In genomic region chr1:193330626-193331025, GRCm38 (mm10) we compare ENCODE assay signal across 14 mouse cellular contexts. TPM values are rescaled to one million over a fixed set of nuclear protein-coding genes. Genes with fewer than 3 reads are reported as not detected.
A peak's percentile ranks its signal among the peaks of the same experiment; 100 is the strongest.
DNase-seq lines count a peak whose midpoint lies in the region; ATAC-seq and TF ChIP-seq lines count a peak whose summit lies in the region.
"Had no signal": no experiment of that assay in that cellular context is flagged by ENCODE, and none has a peak within 500 bp of the region (broad histone marks: within the 10 kb centered on the region; RNA-seq: fewer than 3 reads in every experiment).

No protein-coding gene starts in this region.

- TF ChIP-seq EP300 in heart, postnatal 0 days (IDR thresholded peaks at IDR 0.05; ENCODE audit: low read depth), result no peak

- 0 out of 2 replicates have a peak overlapping the region, but pooled peaks have one; percentile 35 for H3K9ac ChIP-seq in forebrain, embryonic 13.5 days
- no peak overlapping the region for H3K9ac ChIP-seq in forebrain, embryonic 14.5 days (ENCODE audit: low read length)
- H3K9ac ChIP-seq in heart, postnatal 0 days (replicated peaks; ENCODE audit: low read depth, low read length), result no peak overlapping the region
- H3K9ac ChIP-seq in neural tube, embryonic 12.5 days, result no peak overlapping the region
- no peak overlapping the region for H3K9ac ChIP-seq in neural tube, embryonic 15.5 days (replicated peaks)
- H3K9ac ChIP-seq: embryonic facial prominence, embryonic 15.5 days; limb, embryonic 15.5 days; stomach, embryonic 15.5 days had no signal

- no peak for TF ChIP-seq CTCF in heart, postnatal 0 days (IDR thresholded peaks at IDR 0.05; ENCODE audit: low read depth)

- no peak overlapping the region for H3K4me2 ChIP-seq in forebrain, embryonic 13.5 days
- no peak overlapping the region for H3K4me2 ChIP-seq in forebrain, embryonic 14.5 days (ENCODE audit: low read length)
- no peak overlapping the region for H3K4me2 ChIP-seq in heart, postnatal 0 days (ENCODE audit: low read depth, low read length)
- no peak overlapping the region for H3K4me2 ChIP-seq in neural tube, embryonic 12.5 days (replicated peaks)
- no peak overlapping the region for H3K4me2 ChIP-seq in neural tube, embryonic 15.5 days
- H3K4me2 ChIP-seq: embryonic facial prominence, embryonic 15.5 days; limb, embryonic 15.5 days; stomach, embryonic 15.5 days had no signal

- H3K4me1 ChIP-seq in forebrain, embryonic 13.5 days, result peaks cover 24% of the 10 kb centered on the region
- peaks cover 10% of the 10 kb centered on the region; the same call in 1 of the 2 replicates for H3K4me1 ChIP-seq in forebrain, embryonic 14.5 days (ENCODE audit: control insufficient read depth, insufficient read depth, low read length)
- H3K4me1 ChIP-seq in heart, postnatal 0 days (ENCODE audit: control insufficient read depth, insufficient read depth), result peaks cover 49% of the 10 kb centered on the region
- peaks cover 11% of the 10 kb centered on the region; the same call in 1 of the 2 replicates for H3K4me1 ChIP-seq in neural tube, embryonic 12.5 days
- peaks cover 13% of the 10 kb centered on the region; the same call in 1 of the 2 replicates for H3K4me1 ChIP-seq in neural tube, embryonic 15.5 days

- peak; percentile 3; the same call in 1 of the 2 replicates for ATAC-seq in cerebellum, adult (ENCODE audit: insufficient number of reproducible peaks, low FRiP score, low TSS enrichment)
- ATAC-seq in forebrain, embryonic 13.5 days, result no peak
- no peak for ATAC-seq in forebrain, embryonic 14.5 days
- no peak for ATAC-seq in heart, postnatal 0 days (ENCODE audit: insufficient read depth, low read depth)
- 0 out of 2 replicates have a peak, but pooled peaks have one; percentile 8 for ATAC-seq in neural tube, embryonic 12.5 days (ENCODE audit: low FRiP score, low read depth)
- no peak for ATAC-seq in neural tube, embryonic 15.5 days (ENCODE audit: low FRiP score)

- no peak overlapping the region for H3K4me3 ChIP-seq in forebrain, embryonic 13.5 days
- no peak overlapping the region for H3K4me3 ChIP-seq in forebrain, embryonic 14.5 days (ENCODE audit: low read depth, low read length)
- no peak overlapping the region for H3K4me3 ChIP-seq in heart, postnatal 0 days (ENCODE audit: low read depth, low read length)
- no peak overlapping the region for H3K4me3 ChIP-seq in neural tube, embryonic 12.5 days
- H3K4me3 ChIP-seq in neural tube, embryonic 15.5 days (replicated peaks), result no peak overlapping the region
- H3K4me3 ChIP-seq: embryonic facial prominence, embryonic 15.5 days; heart, embryonic 10.5 days; limb, embryonic 15.5 days; stomach, embryonic 15.5 days had no signal

- 74% methylated on average over 7 of the region's 7 CpGs for WGBS in forebrain, embryonic 13.5 days
- WGBS in forebrain, embryonic 14.5 days, result 77% methylated on average over 7 of the region's 7 CpGs
- 80% methylated on average over 7 of the region's 7 CpGs for WGBS in heart, postnatal 0 days
- 84% methylated on average over 7 of the region's 7 CpGs for WGBS in neural tube, embryonic 12.5 days
- 85% methylated on average over 7 of the region's 7 CpGs for WGBS in neural tube, embryonic 15.5 days

- intact Hi-C loops in heart, postnatal 25 days (cut with DNase I), result loop anchor here (2.0 kb wide), 1 partner anchor 46 kb away; no protein-coding TSS in a partner anchor

- H3K9me3 ChIP-seq in forebrain, embryonic 13.5 days (replicated peaks), result no peaks in the 10 kb centered on the region
- no peaks in the 10 kb centered on the region for H3K9me3 ChIP-seq in forebrain, embryonic 14.5 days (replicated peaks; ENCODE audit: control insufficient read depth, low read length)
- no peaks in the 10 kb centered on the region for H3K9me3 ChIP-seq in heart, postnatal 0 days (replicated peaks; ENCODE audit: control insufficient read depth, low read length)
- H3K9me3 ChIP-seq in neural tube, embryonic 12.5 days, result no peaks in the 10 kb centered on the region
- no peaks in the 10 kb centered on the region for H3K9me3 ChIP-seq in neural tube, embryonic 15.5 days (replicated peaks)
- H3K9me3 ChIP-seq: embryonic facial prominence, embryonic 15.5 days; heart, embryonic 10.5 days; limb, embryonic 15.5 days; stomach, embryonic 15.5 days had no signal

- H3K27ac ChIP-seq in forebrain, embryonic 13.5 days, result no peak overlapping the region
- no peak overlapping the region; the same call in 1 of the 2 replicates for H3K27ac ChIP-seq in forebrain, embryonic 14.5 days (ENCODE audit: low read depth, low read length)
- peak overlapping the region; percentile 68 for H3K27ac ChIP-seq in heart, postnatal 0 days (ENCODE audit: low read depth)
- H3K27ac ChIP-seq in neural tube, embryonic 12.5 days, result no peak overlapping the region
- H3K27ac ChIP-seq in neural tube, embryonic 15.5 days (replicated peaks), result no peak overlapping the region
- H3K27ac ChIP-seq: embryonic facial prominence, embryonic 15.5 days; limb, embryonic 15.5 days; stomach, embryonic 15.5 days had no signal

- DNase-seq in cerebellum, postnatal 25 days, result no peak
- no peak for DNase-seq in forebrain, embryonic 14.5 days (ENCODE audit: low spot score)
- DNase-seq in heart, postnatal 0 days (ENCODE audit: low spot score), result no peak
- no peak for DNase-seq in heart, postnatal 25 days (ENCODE audit: low spot score)

- H3K27me3 ChIP-seq in forebrain, embryonic 13.5 days, result no peaks in the 10 kb centered on the region
- H3K27me3 ChIP-seq in forebrain, embryonic 14.5 days (replicated peaks; ENCODE audit: control insufficient read depth, insufficient read depth, low read length), result no peaks in the 10 kb centered on the region
- H3K27me3 ChIP-seq in heart, postnatal 0 days (ENCODE audit: control insufficient read depth, insufficient read depth, low read length), result no peaks in the 10 kb centered on the region
- no peaks in the 10 kb centered on the region for H3K27me3 ChIP-seq in neural tube, embryonic 12.5 days (replicated peaks)
- no peaks in the 10 kb centered on the region for H3K27me3 ChIP-seq in neural tube, embryonic 15.5 days (replicated peaks)
- H3K27me3 ChIP-seq: embryonic facial prominence, embryonic 15.5 days; stomach, embryonic 15.5 days had no signal

- no peaks in the 10 kb centered on the region for H3K36me3 ChIP-seq in forebrain, embryonic 13.5 days (ENCODE audit: poor library complexity, severe bottlenecking)
- no peaks in the 10 kb centered on the region for H3K36me3 ChIP-seq in forebrain, embryonic 14.5 days (ENCODE audit: control insufficient read depth, insufficient read depth, low read length)
- H3K36me3 ChIP-seq in heart, postnatal 0 days (replicated peaks; ENCODE audit: control insufficient read depth, insufficient read depth, low read length), result no peaks in the 10 kb centered on the region
- H3K36me3 ChIP-seq in neural tube, embryonic 12.5 days, result no peaks in the 10 kb centered on the region
- H3K36me3 ChIP-seq in neural tube, embryonic 15.5 days, result no peaks in the 10 kb centered on the region
- H3K36me3 ChIP-seq: embryonic facial prominence, embryonic 15.5 days; heart, embryonic 10.5 days; limb, embryonic 15.5 days; stomach, embryonic 15.5 days had no signal

RNA-seq across cellular contexts. Expression of gene Camk1g, which starts 39.5 kb away (rescaled TPM):
- 26.7 and 30.0 TPM in 2 replicates for polyA plus RNA-seq in forebrain, embryonic 13.5 days (2015; fragmentation: Nextera tagmentation; extraction: Ambion mirVana)
- polyA plus RNA-seq in forebrain, embryonic 14.5 days (2014; fragmentation: Nextera tagmentation; extraction: Ambion mirVana), result 36.1 and 44.6 TPM in 2 replicates
- 12.0 and 14.3 TPM in 2 replicates for total RNA-seq in heart, postnatal 0 days (2014; rRNA removed; ENCODE audit: low replicate concordance)
- 9.0 and 9.7 TPM in 2 replicates for polyA plus RNA-seq in heart, postnatal 0 days (2015; fragmentation: Nextera tagmentation; extraction: Ambion mirVana)
- total RNA-seq in heart, postnatal 25 days (2021), result under 1 TPM; 0.39 to 0.62 TPM
- 16.7 and 18.6 TPM in 2 replicates for polyA plus RNA-seq in neural tube, embryonic 12.5 days (2016; fragmentation: Nextera tagmentation; extraction: Ambion mirVana)
- polyA plus RNA-seq in neural tube, embryonic 15.5 days (2015; fragmentation: Nextera tagmentation; extraction: Ambion mirVana), result 40.8 and 49.5 TPM in 2 replicates
- total RNA-seq: megakaryocyte-erythroid progenitor cell, adult 5-6 weeks; MEL had no signal

RNA-seq across cellular contexts. Expression of gene G0s2, which starts 57.6 kb away (rescaled TPM):
- 4.4 and 6.1 TPM in 2 replicates for polyA plus RNA-seq in forebrain, embryonic 13.5 days (2015; fragmentation: Nextera tagmentation; extraction: Ambion mirVana)
- 4.7 and 5.8 TPM in 2 replicates for polyA plus RNA-seq in forebrain, embryonic 14.5 days (2014; fragmentation: Nextera tagmentation; extraction: Ambion mirVana)
- total RNA-seq in heart, postnatal 0 days (2014; rRNA removed; ENCODE audit: low replicate concordance), result 71.1 and 122 TPM in 2 replicates
- 92.2 and 93.3 TPM in 2 replicates for polyA plus RNA-seq in heart, postnatal 0 days (2015; fragmentation: Nextera tagmentation; extraction: Ambion mirVana)
- 10 to 100 TPM; 64.5 to 74.4 TPM for total RNA-seq in heart, postnatal 25 days (2021)
- polyA plus RNA-seq in neural tube, embryonic 12.5 days (2016; fragmentation: Nextera tagmentation; extraction: Ambion mirVana), result 8.1 and 8.4 TPM in 2 replicates
- polyA plus RNA-seq in neural tube, embryonic 15.5 days (2015; fragmentation: Nextera tagmentation; extraction: Ambion mirVana), result 9.9 and 14.1 TPM in 2 replicates
- total RNA-seq: megakaryocyte-erythroid progenitor cell, adult 5-6 weeks; MEL had no signal

Comparison
In these comparisons a context has a peak if more than half of its experiments do, and no peak if none do; other contexts are left out.
1. ATAC-seq: peak in cerebellum, adult (single experiment) and neural tube, embryonic 12.5 days (single experiment); none in forebrain, embryonic 13.5 days (single experiment), forebrain, embryonic 14.5 days (single experiment), heart, postnatal 0 days (single experiment) and neural tube, embryonic 15.5 days (single experiment).